Mouse (Mus musculus) embryo, embryonic 9.5 days (tissue): ENCODE data around the gene Ptprn2.

ENCODE experiments used
- DNase-seq: peaks from one replicate; pipeline ENCODE4 v3.0.0-alpha.2; 2017; ENCODE audit errors: extremely low spot score

Ptprn2 gene

GRCm38 (mm10) chr12:116641339-116642190 is 156.0 kb downstream of the Ptprn2 start:
- no peak for DNase-seq

DNA sequence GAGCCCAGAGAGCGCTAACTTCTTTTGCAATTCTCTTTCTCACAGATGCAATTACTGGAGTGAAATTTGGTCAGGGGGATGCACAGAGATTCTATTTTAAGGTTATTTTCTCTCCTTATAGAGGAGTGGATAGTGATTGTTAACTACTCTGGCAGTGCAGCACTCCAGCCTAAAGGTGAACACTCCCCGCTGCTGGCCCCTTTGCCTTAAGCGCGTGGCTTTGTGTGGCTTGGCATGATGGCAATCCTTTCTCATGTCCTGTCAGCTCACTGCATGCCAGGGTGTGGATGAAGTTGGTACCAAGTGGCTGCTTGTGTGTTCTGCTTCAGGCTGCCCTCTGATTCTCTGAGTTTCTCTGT is 156.7 kb downstream of the Ptprn2 start:
- no peak for DNase-seq

GRCm38 (mm10) chr12:116646771-116647170 is 161.3 kb downstream of the Ptprn2 start:
- DNase-seq: no peak

GRCm38 (mm10) chr12:116648584-116649206 is 163.2 kb downstream of the Ptprn2 start:
- DNase-seq: peak; percentile 28

- DNase-seq: no peak
Measured at GRCm38 (mm10) chr12:116653684-116654083, 168.2 kb downstream of the Ptprn2 start.

DNA sequence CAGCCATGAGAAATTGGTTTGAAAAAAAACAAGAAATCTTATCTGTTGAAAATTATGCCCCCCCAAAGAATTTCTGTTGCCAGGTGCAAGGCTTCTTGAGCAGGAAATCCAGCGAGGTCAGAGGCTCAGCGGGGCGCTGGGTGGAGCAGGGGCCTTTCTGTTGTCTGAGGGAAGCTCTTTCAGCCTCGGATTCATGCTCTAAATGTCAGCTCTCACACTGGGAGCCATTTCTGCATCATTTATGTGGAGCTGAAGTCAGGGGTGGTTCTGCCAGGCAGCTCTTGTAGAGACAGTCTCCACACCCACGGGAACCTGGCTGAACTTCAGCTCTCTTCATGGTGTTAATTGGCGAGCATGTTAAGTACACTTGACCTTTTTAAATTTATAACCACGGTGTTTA is 174.6 kb downstream of the Ptprn2 start:
- no peak for DNase-seq

- DNase-seq: no peak
Measured at GRCm38 (mm10) chr12:116661018-116661417, 175.5 kb downstream of the Ptprn2 start.

GRCm38 (mm10) chr12:116677701-116678100 is 192.2 kb downstream of the Ptprn2 start:
- no peak for DNase-seq

DNA sequence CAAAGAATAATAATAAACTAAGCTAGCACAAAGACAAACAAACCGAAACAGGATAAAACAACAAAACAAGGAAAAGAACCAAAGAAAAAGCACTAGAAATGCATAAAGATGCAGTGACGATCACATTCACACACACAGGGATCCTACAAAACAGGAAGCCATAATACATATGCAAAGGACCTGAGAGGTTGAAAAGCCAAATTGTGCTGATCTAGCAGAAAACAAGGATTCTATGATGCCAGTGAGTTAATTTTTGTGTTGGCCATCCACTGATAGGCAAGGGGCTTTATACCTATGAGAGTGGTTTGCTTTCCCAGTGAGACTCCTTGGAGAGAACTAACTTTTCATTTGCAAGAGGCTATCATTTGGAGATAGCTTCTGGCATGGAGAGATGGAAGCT is 204.3 kb downstream of the Ptprn2 start:
- no peak for DNase-seq

DNA sequence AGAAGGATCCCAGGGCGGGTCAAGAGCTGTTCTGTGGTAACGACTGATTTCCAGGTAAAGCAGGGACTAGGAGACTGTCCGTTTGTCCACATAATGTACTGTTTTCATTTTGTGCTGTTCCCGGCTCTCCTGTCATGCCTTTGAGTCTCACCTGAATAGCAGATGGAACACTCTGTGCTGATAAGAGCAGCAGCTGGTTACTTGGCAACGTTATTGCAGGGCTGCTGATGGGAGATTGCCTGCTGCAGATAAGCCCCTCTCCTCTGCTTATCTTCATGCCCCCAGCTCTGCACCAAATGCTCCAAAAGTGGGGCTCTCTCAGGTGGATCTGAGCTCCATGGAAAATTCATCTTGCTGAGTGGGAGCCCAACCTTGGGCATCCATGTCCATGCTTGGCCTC is 224.0 kb downstream of the Ptprn2 start:
- no peak for DNase-seq

DNA sequence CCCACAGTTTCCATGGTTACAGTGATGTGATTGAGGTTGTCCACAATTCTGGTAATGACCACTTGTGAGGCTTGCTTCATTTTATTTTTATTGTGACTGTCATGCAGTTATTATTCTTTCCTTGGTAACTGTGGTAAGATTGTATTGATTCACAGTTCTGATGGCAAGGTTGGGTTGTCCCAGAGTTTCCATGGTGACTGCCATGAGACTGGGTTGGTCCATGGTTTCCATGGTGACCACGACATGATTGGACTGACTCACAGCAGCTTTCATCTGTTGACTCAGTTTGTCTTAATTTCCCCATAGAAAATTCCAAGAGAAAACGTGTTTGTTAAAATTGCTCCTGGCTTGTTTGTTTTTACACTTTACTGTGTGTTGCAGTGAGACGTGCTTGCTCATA is 225.2 kb downstream of the Ptprn2 start:
- DNase-seq: no peak

DNA sequence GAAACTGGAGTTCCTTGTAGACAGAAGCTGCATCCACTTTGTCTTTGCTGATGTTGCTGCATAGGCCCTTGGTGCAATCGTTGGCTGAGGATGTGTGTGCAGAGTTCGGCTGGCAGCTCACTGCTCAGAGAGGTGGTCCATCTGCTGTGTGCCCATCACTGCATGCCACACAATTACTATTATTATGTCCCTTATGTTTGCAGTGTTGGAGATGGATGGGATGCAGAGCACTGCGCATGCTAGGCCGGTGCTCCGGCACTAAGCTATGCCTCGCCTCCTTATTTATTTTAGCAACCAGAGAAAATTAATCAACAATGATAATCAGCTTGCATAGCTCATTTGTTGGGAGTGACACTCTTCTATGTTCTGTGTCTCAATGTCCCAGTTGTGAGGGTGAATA is 225.6 kb downstream of the Ptprn2 start:
- no peak for DNase-seq

DNA sequence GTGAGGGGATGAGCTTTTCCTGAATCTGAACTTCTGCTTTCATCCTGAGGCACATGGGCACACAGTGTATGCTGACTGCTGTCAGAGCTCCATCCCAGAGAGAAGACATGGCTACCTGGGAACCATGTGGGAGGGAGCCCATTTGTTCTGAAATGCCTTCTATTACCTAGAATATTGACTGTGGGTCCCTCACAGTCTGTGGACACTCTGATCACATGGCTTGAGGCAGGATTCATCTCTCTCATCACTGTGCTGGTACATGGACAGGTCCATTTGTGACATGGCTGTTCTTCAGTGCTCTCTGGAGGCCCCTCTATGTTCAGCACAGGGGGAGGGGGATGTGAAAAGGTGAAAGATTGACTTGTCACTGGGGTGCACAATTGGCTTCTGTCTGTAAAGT is 227.6 kb downstream of the Ptprn2 start:
- DNase-seq: no peak

- no peak for DNase-seq
Measured at GRCm38 (mm10) chr12:116721062-116721461, 235.5 kb downstream of the Ptprn2 start.

DNA sequence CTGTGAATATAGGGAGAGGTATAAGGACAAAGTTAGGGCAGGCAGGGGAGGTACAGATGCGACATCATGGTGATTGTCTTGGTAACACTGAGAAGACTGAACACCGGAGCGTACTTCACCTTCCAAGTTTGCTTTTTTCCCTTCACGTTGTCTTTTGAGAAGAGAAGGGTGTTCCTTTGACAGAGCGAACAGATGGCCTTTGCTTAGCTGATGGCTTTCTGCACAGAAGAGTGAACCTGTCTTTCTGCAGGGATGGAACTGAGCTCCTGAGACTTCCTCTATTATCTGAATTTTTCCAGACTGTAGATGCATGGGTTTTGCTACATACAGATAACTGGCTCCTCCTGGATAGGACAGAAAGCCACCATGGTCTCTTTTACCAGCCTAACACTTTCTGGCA is 254.6 kb downstream of the Ptprn2 start:
- DNase-seq: no peak

GRCm38 (mm10) chr12:116741300-116741699 is 255.8 kb downstream of the Ptprn2 start:
- no peak for DNase-seq

DNA sequence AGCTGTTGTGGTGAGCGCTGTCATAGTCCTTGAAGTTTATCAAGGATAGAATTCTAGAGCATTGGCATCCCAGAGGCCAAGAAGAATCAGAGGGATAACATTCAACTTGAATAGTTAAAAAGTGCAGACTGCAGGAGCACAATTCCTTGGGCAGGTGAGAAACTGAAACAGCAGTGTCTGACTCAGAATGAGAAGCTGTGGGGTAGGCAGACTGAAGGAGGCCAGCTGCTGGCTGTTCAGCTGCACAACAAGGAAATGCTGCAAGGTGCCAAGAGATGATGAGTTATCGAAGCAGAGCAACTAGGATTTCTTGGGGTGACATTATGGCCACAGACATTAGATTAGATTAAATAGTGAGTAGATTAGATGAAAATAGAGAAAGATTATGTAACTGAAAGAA is 260.9 kb downstream of the Ptprn2 start:
- no peak for DNase-seq

DNA sequence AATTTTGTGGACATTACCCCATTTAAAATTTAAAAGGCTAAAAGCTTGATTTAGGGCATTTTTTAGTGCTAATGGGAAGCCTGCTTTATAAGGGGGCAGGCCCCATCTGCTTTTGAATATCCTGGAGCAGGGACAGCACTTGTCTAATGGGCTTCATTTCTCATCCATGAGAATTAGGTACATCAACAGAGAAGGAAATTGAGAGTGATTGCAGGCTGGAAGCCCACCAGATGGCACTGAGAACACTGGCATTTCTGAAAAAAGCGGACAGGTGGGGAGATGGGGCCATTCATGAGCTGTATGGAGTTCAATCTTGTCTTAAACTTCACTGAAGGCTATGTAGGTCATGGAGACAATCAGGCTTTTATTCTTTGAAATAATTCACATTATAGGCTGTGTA is 267.3 kb downstream of the Ptprn2 start:
- no peak for DNase-seq

- DNase-seq: no peak
Measured at GRCm38 (mm10) chr12:116763961-116764360, 278.4 kb downstream of the Ptprn2 start.

DNA sequence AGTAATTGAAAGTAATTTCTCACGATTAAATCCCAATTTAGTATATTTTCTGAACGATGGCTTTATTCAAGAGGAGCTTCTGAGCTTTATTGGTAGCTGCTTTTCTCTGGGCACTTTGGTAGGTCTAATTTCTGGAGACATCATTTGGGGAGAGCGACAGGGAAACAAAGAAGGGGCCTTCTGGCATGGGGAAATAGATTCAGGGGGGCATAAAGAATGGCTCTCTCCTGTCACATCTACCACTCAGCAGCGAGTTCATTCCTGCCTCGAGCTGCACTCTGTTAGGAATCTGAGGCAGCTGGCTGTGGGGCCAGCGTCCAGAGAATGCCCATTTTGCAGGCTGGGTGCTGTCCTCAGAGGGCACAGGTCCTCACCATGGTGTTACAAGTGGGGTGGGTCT is 285.4 kb downstream of the Ptprn2 start:
- DNase-seq: no peak

DNA sequence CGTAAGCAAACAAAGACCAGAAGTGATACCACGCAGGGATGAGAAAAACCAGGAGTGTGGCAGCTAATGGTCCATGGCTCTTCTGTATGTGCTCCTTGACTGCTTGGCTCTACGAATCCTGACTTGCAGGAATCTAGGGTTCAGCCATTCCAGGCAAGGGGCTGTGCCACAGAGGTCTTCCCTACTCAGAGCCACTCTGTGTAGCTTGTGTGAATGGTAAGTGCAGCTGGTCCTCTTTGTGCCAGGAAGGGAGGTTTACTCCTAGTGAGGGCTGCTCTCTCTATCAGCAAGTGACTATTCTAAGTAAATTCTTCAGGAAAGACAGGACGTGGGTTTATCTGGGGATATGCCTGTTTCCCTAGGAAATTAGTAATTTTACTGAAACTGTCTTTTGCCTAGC is 286.0 kb downstream of the Ptprn2 start:
- no peak for DNase-seq

DNA sequence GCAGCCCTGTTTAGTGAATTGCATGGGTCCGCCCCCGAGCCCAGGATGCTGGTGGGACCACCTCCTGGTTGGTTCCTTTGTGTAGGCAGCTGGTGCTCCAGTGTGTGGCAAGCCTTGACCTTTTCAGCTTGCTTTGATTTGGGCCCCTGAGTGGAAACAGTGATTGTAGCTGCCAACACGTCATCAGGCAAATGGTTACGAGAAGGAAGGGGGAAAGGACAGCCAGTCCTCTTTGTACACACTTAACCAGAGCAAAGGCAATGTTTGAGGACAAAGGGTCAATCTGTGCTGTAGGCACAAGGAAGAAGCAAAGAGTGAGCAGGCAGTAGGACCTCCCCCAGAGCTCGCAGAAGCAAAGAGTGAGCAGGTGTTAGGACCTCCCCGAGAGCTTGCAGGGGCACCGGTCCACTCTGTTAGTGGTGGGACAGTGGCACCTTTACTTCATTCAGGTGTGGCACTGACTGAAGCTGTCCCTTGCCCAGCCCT is 286.6 kb downstream of the Ptprn2 start:
- DNase-seq: no peak

DNA sequence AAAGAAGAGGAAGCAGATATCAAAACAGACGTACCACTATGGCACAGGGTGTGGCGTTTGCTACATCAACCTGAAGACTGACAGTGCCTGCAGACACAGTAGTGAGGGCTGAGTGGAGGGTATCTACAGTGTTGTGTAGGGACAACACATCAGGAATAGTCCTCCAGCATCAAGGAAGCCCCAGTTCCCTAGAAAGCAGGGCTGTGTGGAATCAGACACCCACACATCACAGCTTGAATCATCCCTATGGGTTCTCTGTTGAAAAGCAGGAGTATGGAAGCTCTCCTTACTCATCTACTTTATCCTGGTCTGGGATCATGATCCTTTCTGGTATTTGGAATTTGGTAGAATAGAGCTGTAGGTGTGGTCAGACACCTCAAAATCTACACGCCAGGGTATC is 287.8 kb downstream of the Ptprn2 start:
- no peak for DNase-seq
